Mouse (Mus musculus) midbrain, postnatal 0 days (tissue): ENCODE measurements around the gene Rrp12. TPM values are rescaled to one million over a fixed set of nuclear protein-coding genes. Genes with fewer than 3 reads are reported as not detected.

Experiments
- ATAC-seq: fragments of 200-750 bp; cut with Nextera tagmentation; 2 replicates; pipeline ENCODE4 v1.8.0; 2017; ENCODE audit warnings: moderate number of reproducible peaks, mild to moderate bottlenecking, moderate TSS enrichment, moderate library complexity; ENCODE audit not compliant: low FRiP score
- DNase-seq: peaks from one replicate; pipeline ENCODE4 v3.0.0-alpha.2; 2015; ENCODE audit warnings: low spot score
- H3K27ac ChIP-seq: fragments of 300-500 bp; sonication (generic); 2 replicates; pipeline ENCODE4 v1.5.1; 2014; ENCODE audit warnings: low read depth, mild to moderate bottlenecking, low read length, mixed read lengths
- H3K27me3 ChIP-seq: fragments of 300-500 bp; sonication (generic); 2 replicates; pipeline ENCODE4 v1.6.1; 2014; ENCODE audit warnings: low read length, control low read depth, mixed read lengths; ENCODE audit not compliant: insufficient read depth
- H3K36me3 ChIP-seq: fragments of 300-500 bp; sonication (generic); 2 replicates; pipeline ENCODE4 v1.6.1; 2014; ENCODE audit warnings: low read length, control low read depth, mixed read lengths; ENCODE audit not compliant: insufficient read depth
- H3K4me1 ChIP-seq: fragments of 300-500 bp; sonication (generic); 2 replicates; pipeline ENCODE4 v1.6.1; 2014; ENCODE audit warnings: mild to moderate bottlenecking, control low read depth, antibody characterized with exemption, low read length, mixed read lengths; ENCODE audit not compliant: insufficient read depth
- H3K4me2 ChIP-seq: fragments of 300-500 bp; sonication (generic); 2 replicates; pipeline ENCODE4 v1.6.1; 2014; ENCODE audit warnings: low read depth, mild to moderate bottlenecking, low read length, mixed read lengths; ENCODE audit not compliant: poor library complexity, severe bottlenecking
- H3K4me3 ChIP-seq: fragments of 300-500 bp; sonication (generic); 2 replicates; pipeline ENCODE4 v1.5.1; 2014; ENCODE audit warnings: low read depth, mild to moderate bottlenecking, low read length, moderate library complexity
- H3K9ac ChIP-seq: fragments of 300-500 bp; sonication (generic); replicated peaks from 2 replicates; pipeline ENCODE4 v1.6.1; 2014; ENCODE audit warnings: mild to moderate bottlenecking, low read length, moderate library complexity, mixed read lengths; ENCODE audit not compliant: poor library complexity, severe bottlenecking
- H3K9me3 ChIP-seq: fragments of 300-500 bp; sonication (generic); 2 replicates; pipeline ENCODE4 v1.6.1; 2016; ENCODE audit warnings: low read length, control low read depth
- CTCF ChIP-seq: IDR thresholded peaks from 2 replicates; pipeline ENCODE4 v1.5.1; 2016; ENCODE audit warnings: antibody characterized with exemption, mild to moderate bottlenecking
- WGBS: fragments of 180-500 bp; shearing (Covaris S2); extraction: QIAGEN DNeasy Blood & Tissue Kit; methylation state at CpG from one replicate; pipeline ENCODE4 v1.1.7; 2014; 5-methylcytosine and 5-hydroxymethylcytosine counted together
- polyA plus RNA-seq: library from polyadenylated mRNA; unstranded; fragments of >200 nt; fragmentation: Nextera tagmentation; extraction: Ambion mirVana; gene quantifications from 2 replicates; pipeline ENCODE4 v1.2.1, GENCODE M21; 2015
- total RNA-seq: library from RNA; depleted of rRNA; stranded (reverse); fragments of >200 nt; gene quantifications from 2 replicates; pipeline ENCODE4 v1.2.3, GENCODE M21; 2014

Gene Rrp12
- total and polyA plus RNA-seq, 2 experiments from 2014 or later: 13.9 to 20.6 TPM

GRCm38 (mm10) chr19:41902848-41903593, 7.0 kb upstream of the Rrp12 start:
- Histone ChIP-seq H3K4me1 (no peaks in the 10 kb centered on the region), H3K27me3 (no peaks in the 10 kb centered on the region), H3K9ac (no peak overlapping the region), H3K4me3 (no peak overlapping the region), H3K9me3 (no peaks in the 10 kb centered on the region), H3K36me3 (no peaks in the 10 kb centered on the region), H3K27ac (no peak overlapping the region), H3K4me2 (no peak overlapping the region)
- TF ChIP-seq CTCF: no peak
- WGBS: 88% methylated on average over 10 of the region's 10 CpGs
- ATAC-seq (no peak), DNase-seq (no peak)

GRCm38 (mm10) chr19:41901696-41902095, 5.7 kb upstream of the Rrp12 start:
- 41% methylated on average over 2 of the region's 2 CpGs for WGBS
- Histone ChIP-seq H3K9me3 (no peaks in the 10 kb centered on the region), H3K36me3 (no peaks in the 10 kb centered on the region), H3K4me3 (no peak overlapping the region), H3K4me2 (no peak overlapping the region), H3K4me1 (no peaks in the 10 kb centered on the region), H3K9ac (no peak overlapping the region), H3K27ac (no peak overlapping the region), H3K27me3 (no peaks in the 10 kb centered on the region)
- ATAC-seq: no peak
- TF ChIP-seq CTCF: no peak
- no peak for DNase-seq

GRCm38 (mm10) chr19:41900495-41901090, 4.6 kb upstream of the Rrp12 start:
- WGBS: 87% methylated on average over 8 of the region's 8 CpGs
- H3K9ac ChIP-seq: no peak overlapping the region
- no peak overlapping the region for H3K4me2 ChIP-seq
- H3K9me3 ChIP-seq: no peaks in the 10 kb centered on the region
- no peak overlapping the region for H3K4me3 ChIP-seq
- no peak for TF ChIP-seq CTCF
- no peak for ATAC-seq
- H3K27me3 ChIP-seq: no peaks in the 10 kb centered on the region
- H3K27ac ChIP-seq: no peak overlapping the region
- no peak for DNase-seq
- no peaks in the 10 kb centered on the region for H3K4me1 ChIP-seq
- H3K36me3 ChIP-seq: no peaks in the 10 kb centered on the region

GRCm38 (mm10) chr19:41898860-41899259, 2.9 kb upstream of the Rrp12 start:
- TF ChIP-seq CTCF: peak; percentile 74
- H3K9ac ChIP-seq: no peak overlapping the region
- H3K27ac ChIP-seq: no peak overlapping the region
- no peak overlapping the region for H3K4me2 ChIP-seq
- H3K9me3 ChIP-seq: no peaks in the 10 kb centered on the region
- ATAC-seq: no peak
- H3K27me3 ChIP-seq: no peaks in the 10 kb centered on the region
- WGBS: 47% methylated on average over 4 of the region's 4 CpGs
- H3K4me1 ChIP-seq: peaks cover 6% of the 10 kb centered on the region; the same call in 1 of the 2 replicates
- no peak overlapping the region for H3K4me3 ChIP-seq
- no peaks in the 10 kb centered on the region for H3K36me3 ChIP-seq
- DNase-seq: peak; percentile 46

- Histone ChIP-seq H3K9ac (peak overlapping the region; percentile 46; the same call in 1 of the 2 replicates), H3K4me2 (peak overlapping the region; percentile 71), H3K4me1 (peaks cover 6% of the 10 kb centered on the region; the same call in 1 of the 2 replicates), H3K27me3 (no peaks in the 10 kb centered on the region), H3K27ac (no peak overlapping the region), H3K36me3 (0 out of 2 replicates have a peak, but pooled peaks cover 6% of the 10 kb centered on the region), H3K9me3 (no peaks in the 10 kb centered on the region), H3K4me3 (peak overlapping the region; percentile 69)
- no peak for TF ChIP-seq CTCF
- DNase-seq (no peak), ATAC-seq (no peak; the same call in 1 of the 2 replicates)
- 16% methylated on average over 18 of the region's 18 CpGs for WGBS
Observed at GRCm38 (mm10) chr19:41896319-41896711, 342 bp upstream of the Rrp12 start.

GRCm38 (mm10) chr19:41894959-41895358, 1.0 kb downstream of the Rrp12 start:
- Histone ChIP-seq H3K4me2 (peak overlapping the region; percentile 71), H3K27ac (no peak overlapping the region), H3K36me3 (peaks cover 15% of the 10 kb centered on the region), H3K4me3 (peak overlapping the region; percentile 69), H3K9me3 (no peaks in the 10 kb centered on the region), H3K27me3 (no peaks in the 10 kb centered on the region), H3K9ac (peak overlapping the region; percentile 55; the same call in 1 of the 2 replicates), H3K4me1 (peaks cover 6% of the 10 kb centered on the region; the same call in 1 of the 2 replicates)
- ATAC-seq (no peak), DNase-seq (no peak)
- TF ChIP-seq CTCF: no peak
- 55% methylated on average over 7 of the region's 7 CpGs for WGBS
